Mouse (Mus musculus): ENCODE data around the gene Pkd2. TPM values are rescaled to one million over a fixed set of nuclear protein-coding genes. Genes with fewer than 3 reads are reported as not detected.

The Pkd2 gene
- polyA plus RNA-seq, 1 experiment from 2014 or later: 7.1 TPM

Other genes with a start within 250 kb of the Pkd2 start
- gene Ibsp, start 160.3 kb upstream of the Pkd2 start, polyA plus RNA-seq (2016; fragmentation: Nextera tagmentation; extraction: Ambion mirVana): 0.05 and 0.12 TPM in 2 replicates
- gene Mepe, start 134.1 kb upstream of the Pkd2 start, polyA plus RNA-seq (2016; fragmentation: Nextera tagmentation; extraction: Ambion mirVana): not detected in 2 replicates
- 2.9 and 4.0 TPM in 2 replicates for gene Spp1, start 24.3 kb upstream of the Pkd2 start, polyA plus RNA-seq (2016; fragmentation: Nextera tagmentation; extraction: Ambion mirVana)
- gene BC005561, start 48.9 kb downstream of the Pkd2 start, polyA plus RNA-seq (2016; fragmentation: Nextera tagmentation; extraction: Ambion mirVana): 14.0 and 14.1 TPM in 2 replicates

Measured in midbrain, embryonic 10.5 days (tissue).